Comparison of ENCODE assay signal across 26 mouse cellular contexts in genomic region chr15:78451201-78451600, GRCm38 (mm10). TPM values are rescaled to one million over a fixed set of nuclear protein-coding genes. Genes with fewer than 3 reads are reported as not detected.
DNase-seq lines count a peak whose midpoint lies in the region; ATAC-seq lines count a peak whose summit lies in the region.
"Had no signal": no experiment of that assay in that cellular context is flagged by ENCODE, and none has a peak within 500 bp of the region (broad histone marks: within the 10 kb centered on the region; RNA-seq: fewer than 3 reads in every experiment).

No protein-coding gene starts in this region.

- H3K9ac ChIP-seq in heart, embryonic 12.5 days: 0 out of 2 replicates have a peak overlapping the region, but pooled peaks have one; percentile 8
- H3K9ac ChIP-seq in heart, embryonic 11.5 days (ENCODE audit: low read depth, low read length): no peak overlapping the region
- H3K9ac ChIP-seq: embryonic facial prominence, embryonic 15.5 days; forebrain, embryonic 15.5 days; hindbrain, embryonic 15.5 days had no signal

- H3K4me3 ChIP-seq in heart, embryonic 12.5 days: no peak overlapping the region
- no peak overlapping the region for H3K4me3 ChIP-seq in heart, embryonic 11.5 days (ENCODE audit: low read depth, low read length)
- H3K4me3 ChIP-seq: embryonic facial prominence, embryonic 15.5 days; forebrain, embryonic 15.5 days; hindbrain, embryonic 15.5 days had no signal

- peaks cover 24% of the 10 kb centered on the region for H3K4me1 ChIP-seq in heart, embryonic 12.5 days (replicated peaks)
- H3K4me1 ChIP-seq in heart, embryonic 11.5 days (ENCODE audit: control insufficient read depth, insufficient read depth, low read length): peaks cover 23% of the 10 kb centered on the region

- peak; percentile 36 for DNase-seq in adrenal gland, postnatal 10 days
- no peak for DNase-seq in adrenal gland, postnatal 25 days
- DNase-seq in 416B (ENCODE audit: low read depth): peak; percentile 17
- peak; percentile 26 for DNase-seq in adipocyte (ENCODE audit: low spot score)
- DNase-seq in thymus, adult 18-20 months: no peak
- no peak for DNase-seq in left cerebral cortex, postnatal 36 days (ENCODE audit: low spot score in 2 of 2)
- DNase-seq: adrenal gland, adult 2 months; cerebellum, adult 18-20 months; cerebellum, adult 9-11 months; cerebellum, postnatal 36 days; gastrocnemius, postnatal 36 days; heart, adult 11 months; kidney, adult 11 months had no signal

- no peak overlapping the region for H3K27ac ChIP-seq in heart, embryonic 12.5 days (ENCODE audit: poor library complexity, severe bottlenecking)
- no peak overlapping the region for H3K27ac ChIP-seq in heart, embryonic 11.5 days (ENCODE audit: low read depth, low read length)
- H3K27ac ChIP-seq: forebrain, embryonic 15.5 days; hindbrain, embryonic 15.5 days had no signal

- H3K36me3 ChIP-seq in heart, embryonic 12.5 days: no peaks in the 10 kb centered on the region
- H3K36me3 ChIP-seq in heart, embryonic 11.5 days (ENCODE audit: control insufficient read depth, insufficient read depth, low read length): no peaks in the 10 kb centered on the region
- H3K36me3 ChIP-seq: embryonic facial prominence, embryonic 15.5 days; forebrain, embryonic 15.5 days; G1E; hindbrain, embryonic 15.5 days had no signal

- no peak overlapping the region for H3K4me2 ChIP-seq in heart, embryonic 12.5 days
- no peak overlapping the region for H3K4me2 ChIP-seq in heart, embryonic 11.5 days
- H3K4me2 ChIP-seq: embryonic facial prominence, embryonic 15.5 days; forebrain, embryonic 15.5 days; hindbrain, embryonic 15.5 days had no signal

- intact Hi-C loops in left cerebral cortex, postnatal 36 days (cut with DNase I): no loop called here

- no peaks in the 10 kb centered on the region for H3K9me3 ChIP-seq in heart, embryonic 12.5 days (replicated peaks)
- no peaks in the 10 kb centered on the region for H3K9me3 ChIP-seq in heart, embryonic 11.5 days (replicated peaks; ENCODE audit: control insufficient read depth, low read length)
- H3K9me3 ChIP-seq: embryonic facial prominence, embryonic 15.5 days; forebrain, embryonic 15.5 days; G1E; hindbrain, embryonic 15.5 days had no signal

- 71% methylated on average over 2 of the region's 2 CpGs for WGBS in heart, embryonic 12.5 days
- WGBS in heart, embryonic 11.5 days (ENCODE audit: insufficient replicate concordance): 76% methylated on average over 2 of the region's 2 CpGs

- no peak for ATAC-seq in heart, embryonic 12.5 days (ENCODE audit: insufficient number of reproducible peaks, low FRiP score)
- ATAC-seq in heart, embryonic 11.5 days (replicated peaks; ENCODE audit: insufficient number of reproducible peaks, low FRiP score, low TSS enrichment): no peak
- ATAC-seq: activated CD4-positive, CD25-positive, alpha-beta regulatory T cell, adult 4 months; forebrain, embryonic 15.5 days; Patski had no signal

- H3K27me3 ChIP-seq in heart, embryonic 12.5 days (replicated peaks): no peaks in the 10 kb centered on the region
- H3K27me3 ChIP-seq in heart, embryonic 11.5 days (ENCODE audit: control insufficient read depth, insufficient read depth, low read length): no peaks in the 10 kb centered on the region; the same call in 1 of the 2 replicates
- H3K27me3 ChIP-seq: embryonic facial prominence, embryonic 15.5 days; forebrain, embryonic 15.5 days; hindbrain, embryonic 15.5 days; Patski had no signal

RNA-seq across cellular contexts. Expression of gene Tmprss6, which starts 17.2 kb away (rescaled TPM):
- 10 to 100 TPM; 24.7 to 59.5 TPM for total RNA-seq in adrenal gland, postnatal 10 days (2021)
- 1.9 and 4.9 TPM in 2 replicates for total RNA-seq in adrenal gland, postnatal 25 days (2021)
- polyA plus RNA-seq in heart, embryonic 12.5 days (2016; fragmentation: Nextera tagmentation; extraction: Ambion mirVana): 0.19 and 0.30 TPM in 2 replicates
- polyA plus RNA-seq in heart, embryonic 11.5 days (2014; fragmentation: Nextera tagmentation; extraction: Ambion mirVana): 0.64 TPM in 1 of 2 replicates, not detected in the other
- 1 to 10 TPM in 1 of 2 experiments, under 1 TPM in 1; 0.10 to 1.0 TPM for total RNA-seq in left cerebral cortex, postnatal 36 days (2021)
- total RNA-seq: gastrocnemius, postnatal 36 days; heart, postnatal 25 days had no signal
- polyA plus RNA-seq: activated CD4-positive, CD25-positive, alpha-beta regulatory T cell, adult 4 months; G1E; inflammation-experienced regulatory T-cells, adult 6 months had no signal

RNA-seq across cellular contexts. Expression of gene Kctd17, which starts 22.8 kb away (rescaled TPM):
- 10 to 100 TPM; 85.2 to 94.8 TPM for total RNA-seq in adrenal gland, postnatal 10 days (2021)
- 73.5 and 84.3 TPM in 2 replicates for total RNA-seq in adrenal gland, postnatal 25 days (2021)
- 19.9 and 21.6 TPM in 2 replicates for polyA plus RNA-seq in heart, embryonic 12.5 days (2016; fragmentation: Nextera tagmentation; extraction: Ambion mirVana)
- 16.8 and 21.3 TPM in 2 replicates for polyA plus RNA-seq in heart, embryonic 11.5 days (2014; fragmentation: Nextera tagmentation; extraction: Ambion mirVana)
- total RNA-seq in left cerebral cortex, postnatal 36 days (2021): 100 to 1,000 TPM; 349 TPM

RNA-seq across cellular contexts. Expression of gene Il2rb, which starts 43.9 kb away (rescaled TPM):
- 1 to 10 TPM; 1.9 TPM for total RNA-seq in adrenal gland, postnatal 10 days (2021)
- total RNA-seq in adrenal gland, postnatal 25 days (2021): 0.48 and 0.58 TPM in 2 replicates
- polyA plus RNA-seq in heart, embryonic 12.5 days (2016; fragmentation: Nextera tagmentation; extraction: Ambion mirVana): 0.09 TPM in 1 of 2 replicates, not detected in the other
- polyA plus RNA-seq in heart, embryonic 11.5 days (2014; fragmentation: Nextera tagmentation; extraction: Ambion mirVana): not detected in 2 replicates
- under 1 TPM; 0.16 to 0.20 TPM for total RNA-seq in left cerebral cortex, postnatal 36 days (2021)
- total RNA-seq: gastrocnemius, adult 8-10 months; gastrocnemius, postnatal 36 days had no signal
- polyA plus RNA-seq: forebrain, embryonic 11.5 days; forebrain, embryonic 15.5 days; G1E; hindbrain, embryonic 11.5 days had no signal

RNA-seq across cellular contexts. Expression of gene Mpst, which starts 45.0 kb away (rescaled TPM):
- total RNA-seq in adrenal gland, postnatal 10 days (2021): 10 to 100 TPM; 49.1 to 52.0 TPM
- total RNA-seq in adrenal gland, postnatal 25 days (2021): 56.9 and 61.7 TPM in 2 replicates
- 0.32 and 1.1 TPM in 2 replicates for polyA plus RNA-seq in heart, embryonic 12.5 days (2016; fragmentation: Nextera tagmentation; extraction: Ambion mirVana)
- 1.1 and 1.6 TPM in 2 replicates for polyA plus RNA-seq in heart, embryonic 11.5 days (2014; fragmentation: Nextera tagmentation; extraction: Ambion mirVana)
- total RNA-seq in left cerebral cortex, postnatal 36 days (2021): 10 to 100 TPM; 32.9 to 37.0 TPM

RNA-seq across cellular contexts. Expression of gene Tst, which starts 45.5 kb away (rescaled TPM):
- total RNA-seq in adrenal gland, postnatal 10 days (2021): 100 to 1,000 TPM; 179 to 204 TPM
- total RNA-seq in adrenal gland, postnatal 25 days (2021): 246 and 299 TPM in 2 replicates
- polyA plus RNA-seq in heart, embryonic 12.5 days (2016; fragmentation: Nextera tagmentation; extraction: Ambion mirVana): 7.6 and 9.0 TPM in 2 replicates
- polyA plus RNA-seq in heart, embryonic 11.5 days (2014; fragmentation: Nextera tagmentation; extraction: Ambion mirVana): 9.6 and 13.5 TPM in 2 replicates
- 10 to 100 TPM; 28.1 to 36.3 TPM for total RNA-seq in left cerebral cortex, postnatal 36 days (2021)

Comparison
In these comparisons a context has a peak if more than half of its experiments do, and no peak if none do; other contexts are left out.
1. DNase-seq: peak in adrenal gland, postnatal 10 days (single experiment), 416B (single experiment) and adipocyte (single experiment); none in adrenal gland, postnatal 25 days (single experiment), thymus, adult 18-20 months (0 of 2) and left cerebral cortex, postnatal 36 days (0 of 2).